Mouse (Mus musculus) large intestine, adult 2 months (tissue): ENCODE measurements at regions not wholly inside any gene's neighbourhood (a gene's known extent, or its start where the extent isn't known, plus 50 kb on each side); places are given as distances from the start of the nearest gene placed in this dataset.

ENCODE experiments used
- DNase-seq: peaks from one replicate; pipeline ENCODE4 v3.0.0-alpha.2; 2012; ENCODE audit warnings: low read depth, low spot score
- WGBS: fragments of 180-500 bp; shearing (Covaris S2); methylation state at CpG from one replicate; pipeline ENCODE4 v1.1.7; 2018; 5-methylcytosine and 5-hydroxymethylcytosine counted together

- no peak for DNase-seq
- 79% methylated on average over 5 of the region's 5 CpGs for WGBS
These were observed 81.4 kb upstream of the Ctnnb1 start for GRCm38 (mm10) chr9:120847649-120848048.

GRCm38 (mm10) chr9:120848962-120849361 lies 80.1 kb upstream of the Ctnnb1 start:
- WGBS: 92% methylated on average over 2 of the region's 2 CpGs

GRCm38 (mm10) chr9:120850092-120850491 lies 78.9 kb upstream of the Ctnnb1 start:
- DNase-seq: no peak
- WGBS: 67% methylated on average over 5 of the region's 5 CpGs

More at GRCm38 (mm10) chr9:120848962-120849361, 80.1 kb upstream of the Ctnnb1 start:
- no peak for DNase-seq

- DNase-seq: no peak
- 89% methylated on average over 5 of the region's 5 CpGs for WGBS
These were observed 77.1 kb upstream of the Ctnnb1 start for GRCm38 (mm10) chr9:120851914-120852313.

- DNase-seq: no peak
- WGBS: 81% methylated on average over 6 of the region's 6 CpGs
These were observed 76.4 kb upstream of the Ctnnb1 start for GRCm38 (mm10) chr9:120852572-120852971.

- 66% methylated on average over 8 of the region's 8 CpGs for WGBS
- DNase-seq: no peak
These were observed 75.9 kb upstream of the Ctnnb1 start for GRCm38 (mm10) chr9:120853032-120853597.

- 77% methylated on average over 7 of the region's 7 CpGs for WGBS
- DNase-seq: no peak
These were observed 74.7 kb upstream of the Ctnnb1 start for GRCm38 (mm10) chr9:120854351-120854750.

- DNase-seq: no peak
- WGBS: 58% methylated on average over 3 of the region's 3 CpGs
These were observed 73.5 kb upstream of the Ctnnb1 start for GRCm38 (mm10) chr9:120855293-120856050.

GRCm38 (mm10) chr9:120857849-120858510 lies 71.0 kb upstream of the Ctnnb1 start:
- no peak for DNase-seq
- 75% methylated on average over 6 of the region's 6 CpGs for WGBS

- DNase-seq: no peak
- WGBS: 86% methylated on average over 8 of the region's 8 CpGs
These were observed 67.9 kb upstream of the Ctnnb1 start for GRCm38 (mm10) chr9:120860969-120861595.

- WGBS: 78% methylated on average over 12 of the region's 12 CpGs
- DNase-seq: no peak
These were observed 67.1 kb upstream of the Ctnnb1 start for GRCm38 (mm10) chr9:120861788-120862345.

- 71% methylated on average over 3 of the region's 3 CpGs for WGBS
- DNase-seq: no peak
These were observed 64.6 kb upstream of the Ctnnb1 start for GRCm38 (mm10) chr9:120864410-120864809.

GRCm38 (mm10) chr9:120866251-120866650 lies 62.8 kb upstream of the Ctnnb1 start:
- 54% methylated on average over 5 of the region's 5 CpGs for WGBS
- no peak for DNase-seq

GRCm38 (mm10) chr9:120866709-120867108 lies 62.3 kb upstream of the Ctnnb1 start:
- 37% methylated on average over 4 of the region's 4 CpGs for WGBS
- no peak for DNase-seq

- 78% methylated on average over 2 of the region's 2 CpGs for WGBS
- DNase-seq: no peak
These were observed 61.2 kb upstream of the Ctnnb1 start for GRCm38 (mm10) chr9:120867861-120868260.

- 77% methylated on average over 4 of the region's 4 CpGs for WGBS
These were observed 60.7 kb upstream of the Ctnnb1 start for GRCm38 (mm10) chr9:120868330-120868729.

GRCm38 (mm10) chr9:120869432-120870081 lies 59.5 kb upstream of the Ctnnb1 start:
- 49% methylated on average over 19 of the region's 19 CpGs for WGBS

More at GRCm38 (mm10) chr9:120868330-120868729, 60.7 kb upstream of the Ctnnb1 start:
- no peak for DNase-seq

GRCm38 (mm10) chr9:120873293-120873692 lies 55.7 kb upstream of the Ctnnb1 start:
- no peak for DNase-seq
- 94% methylated on average over 3 of the region's 3 CpGs for WGBS

More at GRCm38 (mm10) chr9:120869432-120870081, 59.5 kb upstream of the Ctnnb1 start:
- no peak for DNase-seq

- no peak for DNase-seq
- 94% methylated on average over 5 of the region's 5 CpGs for WGBS
These were observed 54.5 kb upstream of the Ctnnb1 start for GRCm38 (mm10) chr9:120874416-120874976.
